Mouse (Mus musculus): ENCODE data around the gene Kiz. TPM values are rescaled to one million over a fixed set of nuclear protein-coding genes. Genes with fewer than 3 reads are reported as not detected.

Gene Kiz
- 10 to 100 TPM; 11.2 to 11.5 TPM for total RNA-seq (2021)
- long read RNA-seq, experiment 1, transcript Kiz-201 (14 exons, 2,183 nt) = major isoform, 25 of 32 reads
- long read RNA-seq, experiment 1, partial matches to known transcripts = 3 of 32 reads
- long read RNA-seq, experiment 1, other reads (novel, unspliced or antisense) = 4 of 32 reads
- long read RNA-seq, experiment 2, transcript Kiz-201 (14 exons, 2,183 nt) = major isoform, 17 of 20 reads
- long read RNA-seq, experiment 2, partial matches to known transcripts = 1 of 20 reads
- long read RNA-seq, experiment 2, other reads (novel, unspliced or antisense) = 2 of 20 reads

- DNase-seq (ENCODE audit: low spot score in 2 of 2) = peak; percentile 88 to 91
- intact Hi-C loops (cut with DNase I) = no loop called here
Observed at GRCm38 (mm10) chr2:146855599-146856039, at the start of gene Kiz. Gene Kiz (plus strand): TSS chr2:146855864.

GRCm38 (mm10) chr2:146809706-146810256 is 45.9 kb upstream of the Kiz start:
- intact Hi-C loops (cut with DNase I) = no loop called here
- DNase-seq (ENCODE audit: low spot score in 2 of 2) = no peak

- intact Hi-C loops (cut with DNase I) = no loop called here
- no peak for DNase-seq (ENCODE audit: low spot score in 2 of 2)
Observed at GRCm38 (mm10) chr2:146810695-146811094, 45.0 kb upstream of the Kiz start.

- intact Hi-C loops (cut with DNase I) = no loop called here
- no peak for DNase-seq (ENCODE audit: low spot score in 2 of 2)
Observed at GRCm38 (mm10) chr2:146814978-146815377, 40.7 kb upstream of the Kiz start.

- DNase-seq (ENCODE audit: low spot score in 2 of 2) = no peak
- intact Hi-C loops (cut with DNase I) = no loop called here
Observed at GRCm38 (mm10) chr2:146819065-146819464, 36.6 kb upstream of the Kiz start.

GRCm38 (mm10) chr2:146823483-146823951 is 32.1 kb upstream of the Kiz start:
- DNase-seq (ENCODE audit: low spot score in 2 of 2) = no peak
- intact Hi-C loops (cut with DNase I) = no loop called here

- DNase-seq (ENCODE audit: low spot score in 2 of 2) = no peak
- intact Hi-C loops (cut with DNase I) = no loop called here
Observed at GRCm38 (mm10) chr2:146824043-146824442, 31.6 kb upstream of the Kiz start.

GRCm38 (mm10) chr2:146828006-146828405 is 27.7 kb upstream of the Kiz start:
- intact Hi-C loops (cut with DNase I) = no loop called here
- no peak for DNase-seq (ENCODE audit: low spot score in 2 of 2)

GRCm38 (mm10) chr2:146833222-146834063 is 22.2 kb upstream of the Kiz start:
- intact Hi-C loops (cut with DNase I) = loop anchor here (10.0 kb wide), 1 partner anchor 199 kb away; no protein-coding TSS in a partner anchor
- DNase-seq (ENCODE audit: low spot score in 2 of 2) = no peak

- intact Hi-C loops (cut with DNase I) = loop anchor here (10.0 kb wide), 1 partner anchor 199 kb away; no protein-coding TSS in a partner anchor
- DNase-seq (ENCODE audit: low spot score in 2 of 2) = no peak
Observed at GRCm38 (mm10) chr2:146834064-146834313, 21.7 kb upstream of the Kiz start.

GRCm38 (mm10) chr2:146834314-146835201 is 21.1 kb upstream of the Kiz start:
- intact Hi-C loops (cut with DNase I) = loop anchor here (5.0 to 10.0 kb wide), 6 partner anchors 112 to 1203 kb away; partner anchors contain the start of genes Nkx2-4 and Pax1
- DNase-seq (ENCODE audit: low spot score in 2 of 2) = no peak

- intact Hi-C loops (cut with DNase I) = loop anchor here (5.0 to 10.0 kb wide), 6 partner anchors 113 to 1202 kb away; partner anchors contain the start of genes Nkx2-4 and Pax1
- DNase-seq (ENCODE audit: low spot score in 2 of 2) = no peak
Observed at GRCm38 (mm10) chr2:146835241-146835990, 20.2 kb upstream of the Kiz start.

GRCm38 (mm10) chr2:146836246-146836645 is 19.4 kb upstream of the Kiz start:
- intact Hi-C loops (cut with DNase I) = loop anchor here (5.0 to 10.0 kb wide), 6 partner anchors 114 to 1201 kb away; partner anchors contain the start of genes Nkx2-4 and Pax1
- DNase-seq (ENCODE audit: low spot score in 2 of 2) = no peak

GRCm38 (mm10) chr2:146836871-146837550 is 18.7 kb upstream of the Kiz start:
- DNase-seq (ENCODE audit: low spot score in 2 of 2) = no peak
- intact Hi-C loops (cut with DNase I) = loop anchor here (5.0 to 10.0 kb wide), 6 partner anchors 115 to 1200 kb away; partner anchors contain the start of genes Nkx2-4 and Pax1

- intact Hi-C loops (cut with DNase I) = loop anchor here (5.0 to 10.0 kb wide), 6 partner anchors 115 to 1200 kb away; partner anchors contain the start of genes Nkx2-4 and Pax1
Observed at GRCm38 (mm10) chr2:146837653-146838052, 18.0 kb upstream of the Kiz start.

GRCm38 (mm10) chr2:146838596-146839302 is 16.9 kb upstream of the Kiz start:
- no peak for DNase-seq (ENCODE audit: low spot score in 2 of 2)
- intact Hi-C loops (cut with DNase I) = loop anchor here (5.0 to 10.0 kb wide), 6 partner anchors 116 to 1199 kb away; partner anchors contain the start of genes Nkx2-4 and Pax1

More at GRCm38 (mm10) chr2:146837653-146838052, 18.0 kb upstream of the Kiz start:
- DNase-seq (ENCODE audit: low spot score in 2 of 2) = no peak

Data from left cerebral cortex, postnatal 14 days (tissue).